Mouse (Mus musculus): ENCODE results near the gene Crebl2. TPM values are rescaled to one million over a fixed set of nuclear protein-coding genes. Genes with fewer than 3 reads are reported as not detected.

Crebl2 gene
- polyA plus RNA-seq, 1 experiment from 2014 or later: 1.3 TPM

DNA sequence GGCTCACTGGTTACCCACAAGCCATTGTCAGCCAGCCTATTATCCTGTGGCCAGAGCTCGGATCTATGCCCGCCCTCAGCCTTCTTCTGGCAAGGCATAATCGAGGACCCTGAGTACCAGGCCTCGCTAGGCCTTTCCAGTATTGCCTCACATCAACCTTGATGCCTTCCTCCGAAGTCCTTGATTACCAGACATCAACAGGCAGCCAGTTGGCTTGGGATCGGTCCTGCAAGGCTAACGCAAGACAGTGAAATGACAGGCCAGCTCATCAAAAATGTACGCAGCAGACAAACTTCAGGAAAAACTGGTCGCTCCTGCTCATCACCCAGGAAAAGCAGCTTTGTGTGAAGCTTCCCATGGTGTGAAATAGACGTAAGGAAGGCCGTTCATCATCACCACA lies 22.2 kb upstream of the Crebl2 start:
- H3K4me2 ChIP-seq: no peak overlapping the region
- no peak overlapping the region for H3K4me3 ChIP-seq (ENCODE audit: low read depth, low read length)
- ATAC-seq (replicated peaks; ENCODE audit: insufficient number of reproducible peaks, low FRiP score, low TSS enrichment): no peak
- H3K9me3 ChIP-seq (replicated peaks; ENCODE audit: control insufficient read depth, low read length): no peaks in the 10 kb centered on the region
- H3K27me3 ChIP-seq (ENCODE audit: control insufficient read depth, insufficient read depth, low read length): no peaks in the 10 kb centered on the region
- H3K36me3 ChIP-seq (ENCODE audit: control insufficient read depth, insufficient read depth, low read length): no peaks in the 10 kb centered on the region
- WGBS (ENCODE audit: insufficient replicate concordance): 85% methylated on average over 11 of the region's 11 CpGs
- H3K27ac ChIP-seq (ENCODE audit: low read depth, low read length): no peak overlapping the region
- H3K9ac ChIP-seq (ENCODE audit: low read depth, low read length): no peak overlapping the region
- H3K4me1 ChIP-seq (ENCODE audit: control insufficient read depth, insufficient read depth, low read length): no peaks in the 10 kb centered on the region

DNA sequence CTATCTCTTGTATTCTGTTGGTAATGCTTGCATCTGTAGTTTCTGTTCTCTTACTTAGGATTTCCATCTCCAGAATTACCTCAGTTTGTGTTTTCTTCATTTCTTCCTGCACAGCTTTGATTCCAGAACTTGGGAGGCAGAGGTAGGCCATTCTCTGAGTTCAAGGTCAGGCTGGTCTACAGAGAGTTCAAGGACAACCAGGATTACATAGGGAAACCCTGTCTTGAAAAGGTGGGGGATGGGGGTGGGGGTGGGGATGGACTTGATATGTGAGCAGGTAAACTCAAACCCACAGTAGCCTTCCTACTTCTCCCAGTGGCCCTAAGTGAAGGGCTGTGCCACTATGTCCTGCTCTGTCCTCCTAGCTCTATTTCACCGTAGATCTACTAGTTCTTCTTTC lies 16.9 kb upstream of the Crebl2 start:
- no peak for ATAC-seq (replicated peaks; ENCODE audit: insufficient number of reproducible peaks, low FRiP score, low TSS enrichment)
- H3K9ac ChIP-seq (ENCODE audit: low read depth, low read length): no peak overlapping the region
- no peaks in the 10 kb centered on the region for H3K36me3 ChIP-seq (ENCODE audit: control insufficient read depth, insufficient read depth, low read length)
- H3K27ac ChIP-seq (ENCODE audit: low read depth, low read length): no peak overlapping the region
- no peaks in the 10 kb centered on the region for H3K9me3 ChIP-seq (replicated peaks; ENCODE audit: control insufficient read depth, low read length)
- H3K27me3 ChIP-seq (ENCODE audit: control insufficient read depth, insufficient read depth, low read length): no peaks in the 10 kb centered on the region
- no peak overlapping the region for H3K4me2 ChIP-seq
- no peaks in the 10 kb centered on the region for H3K4me1 ChIP-seq (ENCODE audit: control insufficient read depth, insufficient read depth, low read length)
- no peak overlapping the region for H3K4me3 ChIP-seq (ENCODE audit: low read depth, low read length)
- 72% methylated on average over 1 of the region's 1 CpGs for WGBS (ENCODE audit: insufficient replicate concordance)

DNA sequence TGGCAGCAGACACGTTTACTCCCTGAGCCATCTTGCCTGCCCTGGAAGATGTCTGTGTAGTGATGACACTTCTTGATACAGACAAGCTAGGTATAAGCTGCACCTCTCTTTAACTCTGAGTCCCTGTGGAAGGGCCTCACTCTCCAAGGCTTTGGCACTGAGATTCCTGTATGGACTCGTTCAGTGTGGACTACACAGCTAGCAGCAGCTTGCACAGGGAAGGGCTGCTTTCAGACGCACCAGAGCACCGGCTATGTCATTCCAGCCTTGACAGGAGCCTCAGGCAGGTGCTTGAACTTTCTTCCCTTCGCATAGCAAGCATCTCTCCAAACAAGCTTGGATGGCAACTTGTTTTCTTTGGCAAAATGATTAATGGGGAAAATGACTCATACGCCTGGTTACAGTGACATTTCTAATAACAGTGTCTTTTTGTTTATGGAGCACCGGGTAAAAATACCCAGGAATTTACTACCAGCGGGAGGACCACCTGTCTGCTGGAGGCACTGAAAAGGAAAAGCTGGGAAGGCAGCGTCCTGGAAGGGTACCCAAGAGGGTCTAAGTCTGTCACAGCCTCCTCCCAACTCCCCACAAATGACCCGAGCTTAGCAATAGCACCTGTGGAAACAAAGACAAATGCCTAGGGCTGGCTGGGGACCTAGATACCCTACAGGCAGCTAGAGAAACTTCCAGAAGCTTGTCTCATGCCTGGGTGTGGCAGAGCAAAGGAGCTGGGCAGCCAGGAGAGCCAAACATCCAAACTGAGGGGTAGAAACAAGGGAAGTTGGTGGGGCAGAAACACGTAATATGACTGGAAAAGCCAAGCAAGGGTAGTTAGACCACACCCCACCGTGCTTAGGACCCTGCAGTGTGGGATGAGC lies 12.7 kb upstream of the Crebl2 start:
- Histone ChIP-seq H3K4me1 (ENCODE audit: control insufficient read depth, insufficient read depth, low read length) (no peaks in the 10 kb centered on the region), H3K4me2 (no peak overlapping the region), H3K27me3 (ENCODE audit: control insufficient read depth, insufficient read depth, low read length) (no peaks in the 10 kb centered on the region), H3K36me3 (ENCODE audit: control insufficient read depth, insufficient read depth, low read length) (no peaks in the 10 kb centered on the region), H3K4me3 (ENCODE audit: low read depth, low read length) (no peak overlapping the region), H3K9ac (ENCODE audit: low read depth, low read length) (no peak overlapping the region), H3K27ac (ENCODE audit: low read depth, low read length) (no peak overlapping the region), H3K9me3 (replicated peaks; ENCODE audit: control insufficient read depth, low read length) (no peaks in the 10 kb centered on the region)
- 51% methylated on average over 12 of the region's 12 CpGs for WGBS (ENCODE audit: insufficient replicate concordance)
- no peak for ATAC-seq (replicated peaks; ENCODE audit: insufficient number of reproducible peaks, low FRiP score, low TSS enrichment)

DNA sequence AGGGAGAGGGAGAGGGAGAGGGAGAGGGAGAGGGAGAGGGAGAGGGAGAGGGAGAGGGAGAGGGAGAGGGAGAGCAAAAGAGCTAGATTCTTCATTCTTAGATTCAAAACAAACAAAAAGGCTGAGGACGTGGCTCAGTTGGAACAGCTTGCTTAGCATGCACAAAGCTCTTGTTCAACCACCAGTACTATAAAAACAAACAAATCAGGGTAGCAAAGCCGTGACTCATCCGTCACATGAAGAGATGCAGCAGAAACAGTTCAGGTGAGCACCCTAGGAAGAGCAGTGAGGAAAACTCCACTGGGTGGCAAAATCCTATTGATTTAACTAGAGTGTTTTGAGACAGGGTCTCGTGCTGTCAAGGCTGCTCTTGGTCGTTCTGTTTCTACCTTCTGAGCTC lies 10.2 kb upstream of the Crebl2 start:
- Histone ChIP-seq H3K4me2 (no peak overlapping the region), H3K4me1 (ENCODE audit: control insufficient read depth, insufficient read depth, low read length) (no peaks in the 10 kb centered on the region), H3K4me3 (ENCODE audit: low read depth, low read length) (no peak overlapping the region), H3K36me3 (ENCODE audit: control insufficient read depth, insufficient read depth, low read length) (no peaks in the 10 kb centered on the region), H3K27me3 (ENCODE audit: control insufficient read depth, insufficient read depth, low read length) (no peaks in the 10 kb centered on the region), H3K9me3 (replicated peaks; ENCODE audit: control insufficient read depth, low read length) (no peaks in the 10 kb centered on the region), H3K27ac (ENCODE audit: low read depth, low read length) (no peak overlapping the region), H3K9ac (ENCODE audit: low read depth, low read length) (no peak overlapping the region)
- ATAC-seq (replicated peaks; ENCODE audit: insufficient number of reproducible peaks, low FRiP score, low TSS enrichment): no peak
- WGBS (ENCODE audit: insufficient replicate concordance): 47% methylated on average over 5 of the region's 5 CpGs

DNA sequence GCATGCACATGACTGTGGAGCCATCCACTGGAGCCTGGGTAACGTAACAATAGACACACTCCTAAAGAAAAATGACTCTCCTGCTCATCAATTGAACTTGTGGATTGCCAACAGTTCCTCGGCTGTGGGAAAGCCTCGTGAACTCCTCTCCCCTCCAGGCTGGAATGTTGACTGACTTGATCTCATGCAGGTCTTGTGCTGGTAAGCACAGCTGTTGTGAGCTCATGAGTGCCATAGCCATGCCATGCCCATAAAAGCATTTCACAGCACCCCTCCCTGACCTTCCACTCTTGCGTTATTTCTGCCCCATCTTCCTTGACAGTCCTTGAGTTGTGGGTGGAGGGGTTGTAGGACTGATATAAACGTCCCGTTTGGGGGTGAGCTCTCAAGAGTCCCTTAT lies 9.5 kb upstream of the Crebl2 start:
- H3K9ac ChIP-seq (ENCODE audit: low read depth, low read length): no peak overlapping the region
- no peaks in the 10 kb centered on the region for H3K36me3 ChIP-seq (ENCODE audit: control insufficient read depth, insufficient read depth, low read length)
- no peaks in the 10 kb centered on the region for H3K4me1 ChIP-seq (ENCODE audit: control insufficient read depth, insufficient read depth, low read length)
- no peak overlapping the region for H3K4me3 ChIP-seq (ENCODE audit: low read depth, low read length)
- ATAC-seq (replicated peaks; ENCODE audit: insufficient number of reproducible peaks, low FRiP score, low TSS enrichment): no peak
- H3K4me2 ChIP-seq: no peak overlapping the region
- 56% methylated on average over 6 of the region's 6 CpGs for WGBS (ENCODE audit: insufficient replicate concordance)
- H3K27me3 ChIP-seq (ENCODE audit: control insufficient read depth, insufficient read depth, low read length): no peaks in the 10 kb centered on the region
- no peak overlapping the region for H3K27ac ChIP-seq (ENCODE audit: low read depth, low read length)
- H3K9me3 ChIP-seq (replicated peaks; ENCODE audit: control insufficient read depth, low read length): no peaks in the 10 kb centered on the region

DNA sequence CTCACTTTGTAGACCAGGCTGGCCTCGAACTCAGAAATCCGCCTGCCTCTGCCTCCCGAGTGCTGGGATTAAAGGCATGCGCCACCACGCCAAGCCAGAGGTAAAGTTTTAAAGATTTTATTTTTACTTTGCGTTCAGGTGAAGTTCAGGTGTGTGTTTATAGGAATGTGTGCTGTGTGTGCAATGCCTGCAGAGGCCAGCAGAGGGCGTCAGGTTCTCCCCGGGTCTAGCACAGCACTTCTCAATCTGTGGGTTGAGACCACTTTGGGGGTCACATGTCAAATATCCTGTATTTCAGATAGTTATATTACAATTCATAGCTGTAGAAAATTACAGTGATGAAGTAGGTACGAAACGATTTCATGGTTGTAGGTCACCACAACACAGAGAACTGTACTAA lies 7.1 kb upstream of the Crebl2 start:
- Histone ChIP-seq H3K27ac (ENCODE audit: low read depth, low read length) (no peak overlapping the region), H3K4me3 (ENCODE audit: low read depth, low read length) (no peak overlapping the region), H3K27me3 (ENCODE audit: control insufficient read depth, insufficient read depth, low read length) (no peaks in the 10 kb centered on the region), H3K9me3 (replicated peaks; ENCODE audit: control insufficient read depth, low read length) (no peaks in the 10 kb centered on the region), H3K4me2 (no peak overlapping the region), H3K36me3 (ENCODE audit: control insufficient read depth, insufficient read depth, low read length) (no peaks in the 10 kb centered on the region), H3K4me1 (ENCODE audit: control insufficient read depth, insufficient read depth, low read length) (no peaks in the 10 kb centered on the region; the same call in 1 of the 2 replicates), H3K9ac (ENCODE audit: low read depth, low read length) (no peak overlapping the region)
- 62% methylated on average over 10 of the region's 10 CpGs for WGBS (ENCODE audit: insufficient replicate concordance)
- no peak for ATAC-seq (replicated peaks; ENCODE audit: insufficient number of reproducible peaks, low FRiP score, low TSS enrichment)

DNA sequence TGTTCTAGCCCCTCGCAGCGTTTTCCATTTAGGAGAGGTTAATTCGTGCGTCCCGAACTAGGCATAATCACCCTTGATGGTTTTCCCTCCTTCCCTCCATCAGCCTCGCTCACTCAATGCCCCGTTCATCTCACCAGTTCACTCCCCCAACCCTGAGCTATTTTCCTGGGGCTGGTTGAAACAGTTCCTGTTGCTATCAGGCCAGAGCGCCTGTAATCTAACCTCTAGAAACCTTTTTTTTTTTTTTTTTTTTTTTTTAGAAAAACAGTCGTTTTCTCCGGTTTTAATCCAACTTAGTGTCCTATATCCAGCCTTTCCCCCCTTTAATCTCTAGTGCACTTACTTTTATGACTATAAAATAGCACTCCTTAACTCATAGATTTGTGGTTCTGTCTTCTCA lies 822 bp downstream of the Crebl2 start:
- no peaks in the 10 kb centered on the region for H3K27me3 ChIP-seq (ENCODE audit: control insufficient read depth, insufficient read depth, low read length)
- H3K27ac ChIP-seq (ENCODE audit: low read depth, low read length): peak overlapping the region; percentile 93; the same call in 1 of the 2 replicates
- ATAC-seq (replicated peaks; ENCODE audit: insufficient number of reproducible peaks, low FRiP score, low TSS enrichment): no peak
- H3K4me2 ChIP-seq: peak overlapping the region; percentile 81
- H3K9ac ChIP-seq (ENCODE audit: low read depth, low read length): peak overlapping the region; percentile 80
- no peaks in the 10 kb centered on the region for H3K36me3 ChIP-seq (ENCODE audit: control insufficient read depth, insufficient read depth, low read length)
- no peaks in the 10 kb centered on the region for H3K9me3 ChIP-seq (replicated peaks; ENCODE audit: control insufficient read depth, low read length)
- WGBS (ENCODE audit: insufficient replicate concordance): 2% methylated on average over 10 of the region's 10 CpGs
- peak overlapping the region; percentile 73 for H3K4me3 ChIP-seq (ENCODE audit: low read depth, low read length)
- H3K4me1 ChIP-seq (ENCODE audit: control insufficient read depth, insufficient read depth, low read length): no peaks in the 10 kb centered on the region; the same call in 1 of the 2 replicates

DNA sequence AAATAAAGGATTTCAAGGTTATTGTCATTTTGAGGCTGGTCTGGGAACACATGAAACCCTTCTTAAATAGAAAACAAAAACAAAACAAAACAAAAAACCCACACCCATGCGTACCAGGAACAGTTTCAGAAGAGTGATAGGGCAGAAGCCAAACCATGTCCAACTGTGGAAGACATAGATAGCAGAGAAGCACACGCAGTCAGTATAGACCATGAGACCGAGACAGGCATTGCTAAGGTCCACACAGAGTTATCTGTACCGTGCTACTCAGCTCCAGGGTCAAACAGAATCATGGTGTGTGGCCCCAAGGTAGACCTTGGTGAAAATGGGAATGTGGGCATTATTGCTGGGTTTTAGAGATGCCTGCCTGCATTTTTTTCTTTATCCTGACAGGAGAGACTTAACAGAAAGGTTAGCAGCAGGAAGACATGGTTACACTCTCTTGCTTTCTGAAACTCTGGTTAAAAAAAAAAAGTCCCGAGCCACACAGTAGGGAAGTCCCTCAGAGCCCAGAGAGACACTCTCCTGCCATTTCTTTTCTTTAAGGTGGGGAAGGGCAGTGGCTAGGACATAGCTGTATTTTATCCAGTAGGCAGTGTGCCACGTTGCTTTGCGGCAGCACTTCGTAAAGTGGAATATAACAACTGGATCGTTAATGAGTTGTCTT lies 4.8 kb downstream of the Crebl2 start:
- no peak overlapping the region for H3K27ac ChIP-seq (ENCODE audit: low read depth, low read length)

More for the DNA sequence above, 4.8 kb downstream of the Crebl2 start:
- no peak for ATAC-seq (replicated peaks; ENCODE audit: insufficient number of reproducible peaks, low FRiP score, low TSS enrichment)
- H3K4me2 ChIP-seq: no peak overlapping the region
- H3K4me3 ChIP-seq (ENCODE audit: low read depth, low read length): no peak overlapping the region
- H3K4me1 ChIP-seq (ENCODE audit: control insufficient read depth, insufficient read depth, low read length): no peaks in the 10 kb centered on the region
- no peaks in the 10 kb centered on the region for H3K27me3 ChIP-seq (ENCODE audit: control insufficient read depth, insufficient read depth, low read length)
- 0 out of 2 replicates have a peak overlapping the region, but pooled peaks have one; percentile 10 for H3K9ac ChIP-seq (ENCODE audit: low read depth, low read length)
- no peaks in the 10 kb centered on the region for H3K36me3 ChIP-seq (ENCODE audit: control insufficient read depth, insufficient read depth, low read length)
- no peaks in the 10 kb centered on the region for H3K9me3 ChIP-seq (replicated peaks; ENCODE audit: control insufficient read depth, low read length)
- WGBS (ENCODE audit: insufficient replicate concordance): 75% methylated on average over 9 of the region's 9 CpGs
